Mouse (Mus musculus): ENCODE results near the gene Vpreb1. TPM values are rescaled to one million over a fixed set of nuclear protein-coding genes. Genes with fewer than 3 reads are reported as not detected.

Gene Vpreb1
- polyA plus RNA-seq, 1 experiment from 2014 or later: 1.5 TPM

DNA sequence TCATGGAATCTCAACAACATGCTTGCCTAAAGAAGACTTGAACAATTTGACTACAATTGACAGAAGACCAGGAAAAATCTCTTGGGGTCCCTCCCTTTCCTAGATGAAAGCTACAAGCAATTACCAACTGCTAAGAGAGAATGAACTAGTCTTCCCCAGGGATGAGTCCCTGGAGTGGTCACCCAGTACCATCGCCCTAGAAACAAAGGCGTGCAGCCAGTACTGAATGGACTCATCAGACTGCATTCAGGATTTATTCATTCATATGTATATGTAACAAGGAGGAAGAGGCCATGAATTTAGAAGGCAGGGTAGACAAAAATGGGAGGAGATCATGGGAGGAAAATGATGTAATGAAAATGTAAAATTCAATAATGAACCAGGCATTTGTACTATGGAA is 44.4 kb downstream of the Vpreb1 start:
- H3K9me3 ChIP-seq (ENCODE audit: control insufficient read depth, low read length): no peaks in the 10 kb centered on the region
- no peaks in the 10 kb centered on the region for H3K36me3 ChIP-seq (ENCODE audit: control insufficient read depth, insufficient read depth, low read length)
- no peak overlapping the region for H3K27ac ChIP-seq (ENCODE audit: low read length)
- peaks cover 5% of the 10 kb centered on the region; the same call in 1 of the 2 replicates for H3K4me1 ChIP-seq (ENCODE audit: control insufficient read depth, insufficient read depth, low read length)
- no peak for ATAC-seq
- H3K27me3 ChIP-seq (replicated peaks; ENCODE audit: control insufficient read depth, insufficient read depth, low read length): no peaks in the 10 kb centered on the region
- no peak overlapping the region for H3K4me3 ChIP-seq (ENCODE audit: low read length)
- no peak overlapping the region for H3K9ac ChIP-seq (ENCODE audit: low read depth, low read length)
- WGBS: 85% methylated on average over 2 of the region's 2 CpGs
- no peak overlapping the region for H3K4me2 ChIP-seq (ENCODE audit: low read depth, low read length)

DNA sequence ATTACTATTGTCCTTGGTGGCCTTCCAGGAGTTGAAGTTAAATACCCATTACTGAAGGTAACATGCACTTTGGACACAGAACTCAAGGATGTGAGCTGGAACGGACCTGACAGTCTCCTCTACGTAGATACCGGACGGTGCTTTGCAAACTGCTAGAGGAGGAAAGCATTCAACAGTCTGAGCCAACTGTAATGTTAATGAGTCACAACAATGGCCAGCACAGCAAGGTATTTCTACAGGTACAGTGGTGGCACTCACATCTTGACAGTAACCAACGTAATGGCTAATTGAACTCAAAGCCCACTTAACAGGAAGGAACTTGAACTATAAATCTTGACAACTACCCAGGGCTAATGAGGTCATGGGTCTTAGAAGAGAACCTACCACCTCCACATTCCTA is 45.2 kb downstream of the Vpreb1 start:
- no peak overlapping the region for H3K27ac ChIP-seq (ENCODE audit: low read length)
- H3K4me2 ChIP-seq (ENCODE audit: low read depth, low read length): no peak overlapping the region
- H3K9me3 ChIP-seq (ENCODE audit: control insufficient read depth, low read length): no peaks in the 10 kb centered on the region
- H3K27me3 ChIP-seq (replicated peaks; ENCODE audit: control insufficient read depth, insufficient read depth, low read length): no peaks in the 10 kb centered on the region
- H3K9ac ChIP-seq (ENCODE audit: low read depth, low read length): no peak overlapping the region
- H3K4me1 ChIP-seq (ENCODE audit: control insufficient read depth, insufficient read depth, low read length): peaks cover 5% of the 10 kb centered on the region; the same call in 1 of the 2 replicates
- WGBS: 56% methylated on average over 5 of the region's 5 CpGs
- no peaks in the 10 kb centered on the region for H3K36me3 ChIP-seq (ENCODE audit: control insufficient read depth, insufficient read depth, low read length)
- no peak for ATAC-seq
- no peak overlapping the region for H3K4me3 ChIP-seq (ENCODE audit: low read length)

Other genes starting within 250 kb of the Vpreb1 start
- not detected in 2 replicates for gene Olfr19, start 194.4 kb downstream of the Vpreb1 start, polyA plus RNA-seq (2015; fragmentation: Nextera tagmentation; extraction: Ambion mirVana)
- gene Spag6l, start 41.4 kb downstream of the Vpreb1 start, polyA plus RNA-seq (2015; fragmentation: Nextera tagmentation; extraction: Ambion mirVana): 0.34 and 0.60 TPM in 2 replicates
- gene Igll1, start 6.9 kb downstream of the Vpreb1 start, polyA plus RNA-seq (2015; fragmentation: Nextera tagmentation; extraction: Ambion mirVana): 0.27 and 0.49 TPM in 2 replicates
- gene Top3b, start 107 bp downstream of the Vpreb1 start, polyA plus RNA-seq (2015; fragmentation: Nextera tagmentation; extraction: Ambion mirVana): 49.2 and 49.8 TPM in 2 replicates
- gene Ppm1f, start 25.6 kb upstream of the Vpreb1 start, polyA plus RNA-seq (2015; fragmentation: Nextera tagmentation; extraction: Ambion mirVana): 15.6 and 16.0 TPM in 2 replicates
- 129 and 130 TPM in 2 replicates for gene Mapk1, start 112.5 kb upstream of the Vpreb1 start, polyA plus RNA-seq (2015; fragmentation: Nextera tagmentation; extraction: Ambion mirVana)
- gene Ypel1, start 198.9 kb upstream of the Vpreb1 start, polyA plus RNA-seq (2015; fragmentation: Nextera tagmentation; extraction: Ambion mirVana): 9.1 and 9.9 TPM in 2 replicates
- 130 and 132 TPM in 2 replicates for gene Ppil2, start 240.4 kb upstream of the Vpreb1 start, polyA plus RNA-seq (2015; fragmentation: Nextera tagmentation; extraction: Ambion mirVana)